Mouse (Mus musculus): Measurements from ENCODE around the gene B4galt3.
"Not testable (repeated sequence)": the region's sequence is repeated elsewhere in the genome, so short reads cannot be mapped to it uniquely, and the experiment has no call there.

B4galt3 gene

DNA sequence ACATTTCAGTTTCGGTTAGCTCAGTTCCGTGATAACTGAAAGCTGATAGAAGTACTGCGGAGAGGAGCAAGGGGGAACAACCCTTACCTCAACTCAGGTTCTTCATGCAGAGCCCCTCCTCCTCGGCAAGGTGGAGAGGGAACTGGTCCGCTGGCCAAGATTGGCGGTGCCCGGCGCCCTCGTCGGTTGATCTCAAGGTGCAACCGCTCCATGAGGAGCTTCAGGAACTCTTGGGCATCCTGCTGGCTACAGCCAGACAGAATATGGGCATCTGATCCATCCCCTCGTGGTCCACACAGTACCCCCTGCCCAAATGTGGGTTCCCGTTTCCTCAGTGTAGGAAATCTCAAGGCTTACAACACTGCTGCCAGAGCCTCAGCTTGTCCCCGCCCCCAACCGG, 14.4 kb downstream of the B4galt3 start:
- no peak for DNase-seq (ENCODE audit: low read depth, low spot score)

DNA sequence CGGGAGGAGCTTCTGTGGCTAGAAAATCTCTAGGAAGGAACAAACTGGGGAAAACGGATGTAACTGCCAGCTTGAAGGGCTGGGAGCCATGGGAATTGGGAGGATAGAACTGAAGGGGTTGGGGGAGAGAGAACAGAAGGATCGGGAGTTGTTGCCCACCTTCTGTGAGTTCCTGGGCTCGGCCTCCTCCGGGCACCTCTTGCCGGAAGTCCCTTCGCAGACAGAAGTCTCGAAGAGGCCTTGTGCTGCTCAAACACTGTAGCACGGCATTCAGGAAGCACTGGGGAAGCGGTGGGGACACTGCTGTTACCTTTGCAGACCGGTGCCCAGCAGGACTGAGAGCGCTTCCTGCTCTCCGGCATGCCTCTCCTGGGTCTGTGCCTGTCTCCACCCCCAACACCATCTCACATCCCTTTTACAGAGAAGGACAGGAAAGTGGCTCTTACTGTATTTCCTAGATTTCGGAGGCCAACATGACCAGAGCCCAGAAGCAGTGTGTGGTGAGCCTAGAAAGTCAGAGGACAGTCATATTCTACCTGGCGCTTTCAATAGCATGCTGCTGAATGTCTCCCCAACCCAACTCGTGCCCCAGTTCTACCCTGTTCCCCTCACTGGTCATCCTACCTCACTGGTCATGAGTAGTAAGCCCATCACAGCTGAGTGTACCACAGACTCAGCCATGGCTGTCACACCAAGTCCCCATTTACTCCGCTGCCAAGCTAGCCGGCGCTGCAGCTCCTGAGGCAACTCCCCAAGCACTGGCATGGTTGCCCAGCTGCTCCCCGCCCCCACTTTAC, 15.2 kb downstream of the B4galt3 start:
- DNase-seq (ENCODE audit: low read depth, low spot score) = no peak

DNA sequence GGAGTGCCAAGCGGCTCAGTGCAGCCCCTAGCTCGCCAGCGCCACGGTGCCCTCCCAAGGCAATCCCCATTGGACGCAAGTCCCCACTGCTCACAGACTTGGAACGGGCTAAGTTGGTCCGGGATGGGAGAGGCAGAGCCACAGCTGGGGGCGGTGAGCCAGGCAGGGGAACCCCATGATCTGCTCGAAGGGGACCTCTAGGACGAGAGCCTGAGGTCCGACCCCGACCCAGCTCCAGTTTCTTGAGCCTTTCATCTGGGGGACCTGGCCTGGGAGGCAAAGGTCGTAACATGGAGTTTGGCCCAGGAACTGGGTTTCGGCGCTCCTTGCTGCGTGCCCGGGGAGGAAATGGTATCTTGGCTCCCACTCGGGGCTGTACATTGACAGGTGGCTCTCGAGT, 16.4 kb downstream of the B4galt3 start:
- no peak for DNase-seq (ENCODE audit: low read depth, low spot score)

DNA sequence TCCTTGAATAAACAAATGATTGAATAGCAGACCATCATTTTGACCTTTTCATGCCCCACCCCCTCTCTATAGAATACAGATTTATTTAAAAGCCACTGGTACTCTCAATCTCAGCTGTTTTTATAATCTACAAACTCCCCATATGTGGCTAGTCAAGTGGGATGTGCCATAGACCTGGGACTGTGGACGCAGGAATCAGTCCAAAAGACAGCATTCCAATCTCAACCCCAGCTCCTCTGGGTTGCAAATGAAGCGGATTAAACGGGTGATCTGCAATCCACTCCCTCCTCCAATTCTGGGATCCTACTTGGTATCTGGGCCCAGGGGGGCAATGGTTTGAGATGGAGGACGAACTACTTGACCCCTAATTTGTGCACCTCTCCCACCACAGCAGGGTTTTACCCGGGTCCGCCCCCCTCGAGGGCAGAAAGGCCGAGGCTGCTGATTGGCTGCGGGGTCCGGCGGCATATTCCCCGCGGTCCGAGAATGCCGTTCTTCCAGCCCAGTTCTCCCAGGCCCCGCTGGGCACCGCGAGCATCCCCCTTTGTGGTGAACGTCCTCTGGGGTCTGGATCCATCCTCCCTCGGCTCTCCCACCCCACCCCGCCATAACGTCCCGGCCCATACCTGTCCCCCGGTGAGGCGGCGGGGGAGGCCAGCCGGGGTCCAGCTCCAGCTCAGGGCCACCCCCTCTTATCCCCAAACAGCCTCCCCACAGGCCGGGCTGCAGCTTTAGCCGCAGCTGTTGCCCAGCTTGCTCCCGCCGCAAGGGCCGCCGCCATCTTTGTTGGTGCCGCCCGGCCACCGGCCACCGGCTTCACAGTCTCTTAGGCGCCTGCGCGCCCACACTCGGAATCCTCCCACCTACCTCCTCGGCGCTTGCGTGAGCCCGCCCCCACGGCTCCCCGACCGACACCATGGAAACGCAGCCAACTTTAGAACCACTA, 17.3 kb downstream of the B4galt3 start, which contains the start of gene Usp21:
Gene Usp21, minus strand, starts transcription at position 856 of the 946 bp plus-strand sequence.
- peak; percentile 93 for DNase-seq (ENCODE audit: low read depth, low spot score)

GRCm38 (mm10) chr1:171288328-171288727, 18.2 kb downstream of the B4galt3 start:
- no peak for DNase-seq (ENCODE audit: low read depth, low spot score)

DNA sequence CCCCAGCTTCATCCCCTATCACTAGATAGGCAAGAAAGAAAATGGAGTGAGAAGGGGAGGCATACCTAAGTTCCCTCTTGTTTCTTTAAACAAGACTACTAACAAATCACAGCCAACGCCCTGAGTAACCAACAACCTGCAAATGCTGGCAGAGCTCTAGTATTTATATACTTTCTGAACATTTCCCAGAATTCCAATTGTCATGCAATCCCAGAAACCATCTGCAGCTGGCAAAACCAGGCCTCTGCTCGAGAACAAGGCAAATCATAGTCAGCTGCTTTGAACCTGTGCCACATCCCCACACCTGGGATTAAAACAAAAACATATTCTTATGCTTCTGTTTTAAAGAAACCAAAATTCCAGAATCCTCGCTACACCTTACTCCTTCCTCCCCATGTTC, 23.2 kb downstream of the B4galt3 start:
- DNase-seq (ENCODE audit: low read depth, low spot score) = no peak

DNA sequence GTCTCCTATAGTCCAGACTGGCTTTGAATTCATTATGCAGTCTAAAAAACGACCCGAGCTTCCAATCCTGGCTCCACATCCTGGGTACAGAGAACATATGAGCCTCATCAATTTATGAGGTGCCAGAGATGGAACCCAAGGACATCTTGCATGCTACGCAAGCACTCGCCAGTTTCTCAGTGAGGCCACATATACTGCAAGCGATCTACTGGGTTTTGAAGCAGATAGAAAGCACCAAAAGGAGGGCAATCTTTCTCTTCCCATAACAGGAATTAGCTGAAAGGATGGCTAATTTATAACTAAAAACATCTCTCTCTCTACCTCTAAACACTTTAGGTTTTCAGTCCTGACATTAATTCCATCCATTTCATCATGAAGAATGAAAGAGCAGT, 23.8 kb downstream of the B4galt3 start:
- no peak for DNase-seq (ENCODE audit: low read depth, low spot score)

DNA sequence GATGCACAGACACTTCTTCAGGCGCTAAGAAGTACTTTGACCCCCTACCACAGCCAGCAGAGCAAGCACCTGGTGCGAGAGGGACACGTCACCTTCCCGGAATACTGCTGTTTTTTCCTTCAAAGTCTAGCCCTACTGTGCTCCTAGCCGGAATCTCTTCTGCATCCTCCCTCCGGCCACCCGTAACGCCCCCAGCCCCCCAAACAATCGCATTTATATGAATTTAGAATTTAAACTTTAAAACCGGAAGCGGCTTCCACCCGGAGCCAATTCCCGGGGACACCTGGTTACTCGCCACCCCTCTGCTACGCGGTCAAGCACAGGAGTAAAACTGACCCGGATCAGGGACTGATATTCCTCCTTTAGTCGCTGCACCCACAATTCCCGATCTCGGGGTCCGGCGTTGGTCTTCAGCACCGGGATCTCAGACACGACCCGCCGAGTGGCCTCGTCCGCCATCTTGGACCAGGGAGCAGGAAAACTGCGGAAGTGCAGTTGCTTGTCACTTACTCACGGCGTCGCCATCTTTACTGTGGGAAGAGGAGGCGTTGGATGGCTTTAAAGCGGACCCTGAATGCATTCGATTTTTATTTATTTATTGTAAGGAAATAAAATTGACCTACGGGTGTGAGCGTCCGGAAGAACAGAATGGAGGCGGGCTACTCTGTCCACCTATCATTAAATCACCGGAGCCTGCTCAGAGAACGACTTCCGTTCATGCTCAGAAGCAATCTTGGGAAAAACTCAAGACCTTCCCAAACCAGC, 24.4 kb downstream of the B4galt3 start, which contains the start of gene Ufc1:
Gene Ufc1, minus strand, starts transcription at position 727 of the 765 bp plus-strand sequence.
- DNase-seq (ENCODE audit: low read depth, low spot score) = peak; percentile 93

- DNase-seq (ENCODE audit: low read depth, low spot score) = no peak
These were observed 24.9 kb downstream of the B4galt3 start for GRCm38 (mm10) chr1:171295063-171295402.

DNA sequence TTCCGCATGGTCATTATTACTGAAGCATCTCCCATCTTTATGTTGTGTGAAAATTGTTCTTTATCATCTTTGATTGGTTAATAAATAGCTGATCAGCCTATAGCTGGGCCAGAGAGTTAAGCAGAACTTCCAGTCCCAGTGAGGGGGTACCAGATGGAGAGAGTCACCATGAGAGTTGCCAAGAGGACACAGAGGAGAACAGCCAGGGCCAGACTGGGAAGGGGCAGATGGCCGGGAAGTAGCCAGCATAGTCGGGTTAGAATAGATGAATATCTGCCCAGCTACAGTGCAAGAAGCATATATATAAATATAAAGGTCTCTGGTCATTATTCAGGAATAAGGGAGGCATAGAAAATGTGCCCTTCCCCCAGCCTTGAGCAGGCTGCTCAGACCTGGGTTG, 28.1 kb downstream of the B4galt3 start:
- no peak for DNase-seq (ENCODE audit: low read depth, low spot score)

- DNase-seq (ENCODE audit: low read depth, low spot score) = not testable (repeated sequence)
These were observed 36.0 kb downstream of the B4galt3 start for GRCm38 (mm10) chr1:171306157-171306556.

DNA sequence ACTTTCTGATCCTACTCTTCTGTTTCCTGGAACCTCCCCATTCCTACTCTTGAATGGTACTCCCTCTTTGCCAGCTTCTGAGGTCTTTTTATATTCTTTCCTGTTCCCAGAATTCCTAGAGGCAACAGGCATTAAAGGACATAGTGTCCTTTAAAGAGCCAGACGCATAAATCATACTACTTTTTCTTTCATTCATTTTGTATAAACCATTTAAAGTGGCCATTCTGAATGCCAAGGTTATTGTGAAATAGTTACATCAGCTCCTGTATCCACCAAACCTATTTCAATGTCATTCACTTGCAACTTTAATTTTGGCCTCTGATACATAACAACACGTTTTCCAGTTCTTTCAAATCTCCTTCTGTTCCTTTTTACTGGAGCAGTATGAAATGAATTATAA, 39.2 kb downstream of the B4galt3 start:
- no peak for DNase-seq (ENCODE audit: low read depth, low spot score)

DNA sequence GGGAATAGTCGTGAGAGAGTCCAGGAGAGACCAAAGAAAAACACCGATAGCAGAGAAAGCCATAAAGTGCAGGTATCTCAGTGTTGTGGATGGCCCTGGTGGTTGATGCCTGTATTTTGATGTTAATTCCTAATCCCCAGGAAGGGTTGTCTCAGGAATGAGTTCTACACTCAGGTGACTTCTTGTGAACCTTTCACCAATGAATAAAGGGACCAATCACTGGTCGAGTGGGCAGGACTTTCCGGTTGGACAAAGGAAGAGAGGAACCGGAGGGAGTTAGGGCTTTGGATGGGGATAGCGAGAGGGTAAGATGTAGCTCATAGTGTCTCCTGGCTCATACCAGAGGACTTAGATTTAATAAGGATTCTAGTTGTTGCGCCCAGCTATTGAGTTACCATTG, 49.6 kb downstream of the B4galt3 start:
- DNase-seq (ENCODE audit: low read depth, low spot score) = no peak

DNA sequence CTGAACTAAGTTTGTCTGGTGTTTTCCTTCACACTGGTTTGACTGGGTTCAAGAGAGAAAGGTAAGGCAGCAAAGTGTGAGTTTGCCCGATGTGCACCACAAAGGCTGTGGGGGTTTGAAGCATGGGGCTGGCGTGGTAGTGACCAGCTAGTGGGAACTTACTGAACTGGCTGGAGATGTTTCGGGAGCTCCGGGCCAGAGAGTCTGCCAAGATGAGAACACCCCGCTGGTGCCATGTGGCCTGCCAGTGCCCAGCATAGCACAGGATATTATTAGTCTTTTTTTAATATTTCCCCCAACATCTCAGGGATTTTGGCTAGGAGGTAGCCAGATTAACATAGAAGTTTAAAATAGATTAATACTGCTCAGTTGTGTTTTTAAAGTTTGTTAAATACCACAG, 50.0 kb downstream of the B4galt3 start:
- DNase-seq (ENCODE audit: low read depth, low spot score) = no peak

DNA sequence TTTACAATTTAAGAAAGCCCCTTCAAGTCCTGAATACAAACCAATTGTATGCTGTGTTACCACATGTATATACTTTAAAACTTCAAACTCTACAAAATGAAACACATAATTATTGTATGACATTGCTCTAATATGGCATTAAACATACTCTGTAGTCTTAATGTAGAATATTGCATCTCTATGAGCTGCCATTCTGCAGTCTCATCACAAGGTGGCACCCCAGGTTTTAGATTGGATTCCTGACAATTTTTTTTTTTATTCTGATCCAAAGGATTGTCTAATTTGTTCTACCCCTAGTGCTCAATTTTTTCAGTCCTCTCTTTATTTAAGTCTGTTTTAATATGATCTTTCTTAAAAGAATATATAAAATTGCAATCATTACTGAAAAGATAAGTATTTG, 51.3 kb downstream of the B4galt3 start:
- DNase-seq (ENCODE audit: low read depth, low spot score) = peak; percentile 54

DNA sequence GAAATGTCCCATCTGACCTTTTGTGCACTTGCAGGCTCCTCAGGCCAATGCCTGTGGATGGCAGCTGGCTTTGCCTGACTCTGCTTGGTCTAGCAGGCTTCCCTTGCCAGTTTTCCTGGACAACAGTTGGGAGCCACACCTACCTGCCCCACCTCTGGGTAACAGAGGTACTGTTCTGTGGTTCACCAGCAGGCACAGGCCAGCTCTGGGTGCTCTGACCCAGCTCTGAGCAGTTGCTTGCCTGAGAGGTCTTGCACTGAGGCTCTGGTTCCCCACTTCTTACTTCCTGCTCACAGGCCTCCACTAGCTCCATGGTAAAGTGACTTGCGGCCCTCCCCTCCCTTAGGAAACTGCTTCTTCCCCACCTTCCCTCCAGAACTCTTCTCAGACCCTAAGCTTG, 51.9 kb downstream of the B4galt3 start:
- DNase-seq (ENCODE audit: low read depth, low spot score) = no peak

- no peak for DNase-seq (ENCODE audit: low read depth, low spot score)
These were observed 55.4 kb downstream of the B4galt3 start for GRCm38 (mm10) chr1:171325571-171325970.
